Mouse (Mus musculus) hindbrain, embryonic 13.5 days (tissue): Measurements from ENCODE around the gene Limk1. TPM values are rescaled to one million over a fixed set of nuclear protein-coding genes. Genes with fewer than 3 reads are reported as not detected.

Experiments used
- polyA plus RNA-seq: library from polyadenylated mRNA; unstranded; fragments of >200 nt; fragmentation: Nextera tagmentation; extraction: Ambion mirVana; gene quantifications from 2 replicates; pipeline ENCODE4 v1.2.1, GENCODE M21; 2015

Limk1 gene
- polyA plus RNA-seq, 1 experiment from 2014 or later, result 21.6 TPM

Other genes starting within 250 kb of the Limk1 start
- 74.5 and 76.0 TPM in 2 replicates for gene Gtf2ird1, start 231.9 kb downstream of the Limk1 start, polyA plus RNA-seq
- gene Clip2, start 136.2 kb downstream of the Limk1 start, polyA plus RNA-seq, result 14.4 and 15.1 TPM in 2 replicates
- 0.42 and 0.43 TPM in 2 replicates for gene Syna, start 128.4 kb downstream of the Limk1 start, polyA plus RNA-seq
- gene Rfc2, start 107.2 kb downstream of the Limk1 start, polyA plus RNA-seq, result 192 and 194 TPM in 2 replicates
- gene Lat2, start 73.6 kb downstream of the Limk1 start, polyA plus RNA-seq, result 5.7 and 6.0 TPM in 2 replicates
- gene Eif4h, start 49.1 kb downstream of the Limk1 start, polyA plus RNA-seq, result 336 and 347 TPM in 2 replicates
- gene Eln, start 58.7 kb upstream of the Limk1 start, polyA plus RNA-seq, result 5.7 and 7.8 TPM in 2 replicates
- gene Tmem270, start 218.1 kb upstream of the Limk1 start, polyA plus RNA-seq, result not detected in 2 replicates
- 0.31 TPM in 1 of 2 replicates, not detected in the other for gene Cldn13, start 226.9 kb upstream of the Limk1 start, polyA plus RNA-seq
- gene Mettl27, start 243.8 kb upstream of the Limk1 start, polyA plus RNA-seq, result 5.4 and 6.7 TPM in 2 replicates